Mouse (Mus musculus) lung, postnatal 14 days (tissue): ENCODE data around the gene Ccdc13.
A peak's percentile ranks its signal among the peaks of the same experiment; 100 is the strongest.

Experiments
- DNase-seq: peaks from one replicate; pipeline ENCODE4 v3.0.0; 2021

Ccdc13 gene

GRCm38 (mm10) chr9:121798887-121799520 is 40.3 kb downstream of the Ccdc13 start:
- no peak for DNase-seq

DNA sequence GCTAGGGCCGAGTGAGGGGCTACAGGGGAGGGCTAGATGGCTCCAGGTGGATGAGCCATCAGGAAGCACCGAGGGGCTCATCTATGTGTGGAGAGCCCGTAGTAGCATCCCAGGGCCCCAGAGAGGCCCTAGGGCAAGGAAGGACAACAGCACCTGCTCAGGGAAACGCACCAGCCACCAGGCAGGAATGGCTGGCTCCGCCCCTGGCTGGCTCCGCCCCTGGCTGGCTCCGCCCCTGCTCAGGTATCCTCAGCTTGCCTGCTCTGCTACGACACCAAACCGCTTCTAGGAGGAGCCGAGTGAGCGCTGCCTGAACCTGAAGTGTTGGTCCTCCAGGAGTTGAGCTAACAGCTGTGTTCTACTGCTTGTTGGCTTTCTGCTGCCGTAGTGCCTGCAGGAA is 41.5 kb downstream of the Ccdc13 start:
- peak; percentile 52 for DNase-seq

DNA sequence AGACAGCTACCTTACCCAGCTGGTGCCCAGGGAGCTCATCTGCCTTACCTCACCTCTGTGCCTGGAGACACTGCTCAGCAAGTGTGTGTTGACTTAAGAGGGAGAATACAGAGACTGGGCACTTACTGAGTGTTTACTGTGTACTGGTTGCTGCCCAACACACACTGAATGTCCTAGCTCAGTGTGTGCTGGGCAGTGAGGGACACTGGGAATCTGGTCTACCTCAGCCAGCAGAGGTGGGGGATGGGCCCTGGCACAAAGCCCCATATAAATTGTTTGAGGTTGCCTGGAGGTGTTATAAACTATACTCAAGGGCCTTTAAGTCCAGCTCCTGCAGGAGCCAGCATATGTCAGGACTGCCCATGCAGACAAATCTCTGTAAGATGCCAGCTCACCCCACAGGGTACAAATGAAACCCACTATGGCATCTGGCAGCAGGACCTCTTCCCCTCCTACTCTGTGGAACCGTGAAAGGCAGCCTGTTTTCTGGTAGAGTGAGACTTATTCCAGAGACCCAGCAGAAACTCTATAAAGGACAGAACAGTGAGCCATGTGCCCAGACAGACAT is 44.2 kb downstream of the Ccdc13 start:
- peak; percentile 20 for DNase-seq

- DNase-seq, result no peak
These were observed 47.3 kb downstream of the Ccdc13 start, which contains the start of gene Hhatl for GRCm38 (mm10) chr9:121791757-121792521. Hhatl (minus strand) TSS chr9:121792507.

GRCm38 (mm10) chr9:121791206-121791605 is 48.1 kb downstream of the Ccdc13 start:
- peak; percentile 77 for DNase-seq

DNA sequence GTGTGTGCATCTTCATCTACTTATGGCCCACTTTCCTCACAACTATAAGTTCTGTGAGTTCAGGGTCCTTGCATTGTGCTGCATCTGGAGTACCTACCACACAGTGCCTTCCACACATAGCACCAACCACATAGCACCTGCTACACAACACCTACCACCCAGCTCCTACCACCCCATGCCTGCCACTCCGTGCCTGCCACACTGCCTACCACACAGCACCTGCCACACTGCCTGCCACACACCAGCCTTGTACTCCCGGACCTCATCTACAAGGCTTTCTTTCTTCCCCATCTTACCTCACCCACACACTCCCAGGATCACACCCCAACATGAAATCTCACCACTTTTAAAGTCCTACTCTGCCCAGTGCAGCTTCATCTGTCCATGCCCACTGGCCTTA is 52.9 kb downstream of the Ccdc13 start:
- no peak for DNase-seq

DNA sequence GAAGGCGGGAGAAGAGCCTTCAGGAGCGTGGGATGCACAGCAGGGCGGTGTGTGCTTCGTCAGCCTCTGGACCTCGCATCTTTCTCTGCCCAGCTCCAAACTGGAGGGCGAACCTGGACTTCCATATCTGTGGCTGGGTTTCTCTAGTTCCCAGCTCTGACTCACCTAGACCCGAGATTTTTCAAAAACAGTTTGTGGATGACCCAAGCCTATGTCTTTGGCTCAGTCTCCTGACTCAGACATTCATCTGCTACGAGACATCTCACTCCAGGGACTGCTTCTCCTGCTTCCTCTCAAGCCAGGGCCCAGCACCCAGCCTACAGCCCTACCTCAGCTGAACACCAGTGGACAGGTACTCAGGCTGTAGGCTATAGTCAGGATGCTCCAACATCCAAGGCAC is 54.0 kb downstream of the Ccdc13 start:
- DNase-seq, result no peak

GRCm38 (mm10) chr9:121784801-121785200 is 54.5 kb downstream of the Ccdc13 start:
- DNase-seq, result no peak

GRCm38 (mm10) chr9:121778066-121778624 is 61.1 kb downstream of the Ccdc13 start:
- DNase-seq, result no peak

GRCm38 (mm10) chr9:121777484-121778065 is 61.7 kb downstream of the Ccdc13 start, which contains the start of gene Klhl40:
Klhl40 (plus strand) TSS chr9:121777607.
- DNase-seq, result no peak

GRCm38 (mm10) chr9:121776511-121776910 is 62.8 kb downstream of the Ccdc13 start:
- no peak for DNase-seq

GRCm38 (mm10) chr9:121775951-121776350 is 63.3 kb downstream of the Ccdc13 start:
- DNase-seq, result no peak

GRCm38 (mm10) chr9:121772412-121772811 is 66.8 kb downstream of the Ccdc13 start:
- DNase-seq, result no peak

DNA sequence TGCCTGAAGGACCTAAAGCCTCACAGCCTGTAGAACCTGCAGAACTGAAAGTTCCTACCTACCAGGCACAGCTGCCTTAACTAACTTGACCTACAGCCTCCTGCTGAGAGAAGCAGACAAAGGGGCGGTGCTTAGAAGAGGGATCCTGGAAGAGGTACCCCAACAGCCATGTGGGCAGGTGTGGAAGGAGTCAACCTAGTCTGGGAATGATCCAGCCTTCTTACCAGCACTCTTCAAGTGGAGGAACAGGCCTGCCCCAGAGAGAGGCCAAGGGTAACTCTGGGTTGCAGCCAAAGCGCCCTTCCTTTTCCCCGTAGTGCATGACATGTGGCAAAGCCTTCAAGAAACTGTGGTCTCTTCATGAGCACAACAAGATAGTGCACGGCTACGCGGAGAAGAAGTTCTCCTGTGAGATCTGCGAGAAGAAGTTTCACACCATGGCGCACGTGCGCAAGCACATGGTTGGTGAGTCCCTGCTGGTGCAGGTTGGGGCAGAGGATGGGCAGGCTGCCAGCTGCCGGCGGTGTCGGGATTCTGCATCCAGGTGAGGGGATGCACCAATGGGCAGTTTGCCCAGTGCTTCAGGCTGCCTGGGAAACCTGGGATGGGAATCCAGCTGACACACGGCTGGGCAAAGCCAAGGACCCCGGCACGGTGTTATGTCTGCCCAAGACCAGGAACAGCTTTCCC is 74.0 kb downstream of the Ccdc13 start:
- peak; percentile 20 for DNase-seq

DNA sequence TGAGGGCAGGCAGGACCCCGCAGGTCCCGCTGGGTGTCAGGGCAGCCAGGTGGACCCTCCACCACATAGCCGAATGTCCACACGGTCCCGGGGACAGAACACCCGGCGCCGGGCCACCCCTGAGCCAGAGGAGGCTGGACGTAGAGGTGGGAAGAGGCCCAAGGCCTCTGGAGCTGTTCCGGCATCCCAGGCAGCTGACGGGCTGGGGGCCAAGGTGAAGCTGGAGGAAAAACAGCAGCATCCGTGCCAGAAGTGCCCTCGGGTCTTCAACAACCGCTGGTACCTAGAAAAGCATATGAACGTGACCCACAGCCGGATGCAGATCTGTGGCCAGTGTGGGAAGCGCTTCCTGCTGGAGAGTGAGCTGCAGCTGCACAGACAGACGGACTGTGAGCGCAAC is 75.5 kb downstream of the Ccdc13 start:
- DNase-seq, result peak; percentile 25

DNA sequence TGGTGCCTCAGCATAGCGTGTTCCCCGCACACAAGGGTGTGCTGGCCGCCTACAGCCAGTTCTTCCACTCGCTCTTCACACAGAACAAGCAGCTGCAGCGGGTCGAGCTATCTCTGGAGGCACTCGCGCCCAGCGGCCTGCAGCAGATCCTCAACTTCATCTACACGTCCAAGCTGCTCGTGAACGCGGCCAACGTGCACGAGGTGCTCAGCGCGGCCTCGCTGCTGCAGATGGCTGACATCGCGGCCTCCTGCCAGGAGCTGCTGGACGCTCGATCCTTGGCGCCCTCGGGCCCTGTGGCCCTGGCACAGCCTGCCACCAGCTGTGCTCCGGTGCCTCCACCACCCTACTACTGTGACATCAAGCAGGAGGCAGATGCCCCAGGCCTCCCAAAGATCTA is 76.5 kb downstream of the Ccdc13 start:
- no peak for DNase-seq

DNA sequence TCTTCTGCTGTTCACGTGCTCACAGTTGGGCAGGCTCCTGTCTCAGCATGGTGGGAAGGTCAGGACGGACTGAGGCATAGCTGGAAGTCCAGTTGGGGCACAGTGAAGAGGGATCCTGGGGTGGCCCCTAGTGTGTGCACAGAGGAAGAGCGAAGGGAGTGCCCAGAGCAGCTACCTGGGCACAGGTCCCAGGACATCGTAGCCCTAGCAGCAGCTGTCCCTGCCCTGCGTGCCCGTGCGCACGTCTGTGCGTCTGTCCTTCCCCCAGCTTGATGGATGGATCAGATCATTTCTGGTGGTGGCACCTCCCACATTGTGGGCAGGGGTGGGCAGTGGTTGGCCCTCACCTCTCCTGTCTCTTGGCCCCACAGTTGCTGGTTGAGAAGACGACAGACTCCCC is 77.0 kb downstream of the Ccdc13 start:
- DNase-seq, result no peak

GRCm38 (mm10) chr9:121761787-121762186 is 77.5 kb downstream of the Ccdc13 start:
- no peak for DNase-seq

- DNase-seq, result peak; percentile 11
These were observed 78.1 kb downstream of the Ccdc13 start for GRCm38 (mm10) chr9:121761091-121761665.

DNA sequence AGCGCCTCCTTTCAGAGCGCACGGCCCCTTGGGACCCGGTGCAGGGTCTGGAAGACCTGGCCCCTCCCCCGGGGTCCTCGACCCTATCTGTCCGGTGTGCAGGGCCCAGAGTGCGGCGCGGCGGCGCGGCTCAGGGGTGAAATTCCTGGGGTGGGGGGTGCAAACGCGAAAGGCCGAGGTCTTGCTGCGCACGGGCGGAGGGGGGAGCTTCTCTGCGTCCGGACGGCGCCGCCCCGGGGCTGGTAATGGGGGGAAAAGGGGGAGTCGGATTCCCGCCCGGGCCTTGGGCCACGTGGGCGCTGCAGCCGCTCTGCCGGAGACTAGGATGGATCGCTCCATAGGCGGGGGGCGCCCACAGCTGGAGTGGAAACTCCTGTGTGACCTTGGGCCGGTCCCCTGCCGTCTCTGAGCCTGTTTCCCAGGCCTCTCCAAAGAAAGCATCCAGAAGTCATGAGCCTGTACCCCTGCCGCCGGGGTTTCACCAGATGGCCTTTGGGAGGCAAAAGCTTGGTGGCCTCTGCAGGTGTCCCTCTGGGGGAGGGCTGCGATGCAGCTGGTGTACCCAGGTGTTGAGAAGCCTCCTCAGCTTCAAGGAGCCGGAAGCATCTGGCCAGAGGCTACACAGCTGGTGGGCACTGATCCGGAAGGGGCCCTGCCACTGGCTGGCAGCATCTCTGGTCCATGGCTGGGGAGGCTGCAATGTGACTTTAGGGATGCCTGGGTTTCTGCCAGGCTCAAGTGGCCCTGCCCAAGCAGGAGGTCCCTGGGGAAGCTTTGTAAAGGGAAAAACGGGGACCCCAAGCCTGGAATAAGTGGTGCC is 78.8 kb downstream of the Ccdc13 start:
- peak; percentile 73 for DNase-seq
